Mouse (Mus musculus): Measurements from ENCODE around the gene Ak4. TPM values are rescaled to one million over a fixed set of nuclear protein-coding genes. Genes with fewer than 3 reads are reported as not detected.
A peak's percentile ranks its signal among the peaks of the same experiment; 100 is the strongest.
"Not testable (repeated sequence)": the region's sequence is repeated elsewhere in the genome, so short reads cannot be mapped to it uniquely, and the experiment has no call there.

Gene Ak4
- total RNA-seq, 2 experiments from 2014 or later = 1.1 to 1.9 TPM

- intact Hi-C loops (cut with DNase I) = no loop called here
- DNase-seq = no peak
Observed at GRCm38 (mm10) chr4:101419911-101420880, 1.1 kb downstream of the Ak4 start.

DNA sequence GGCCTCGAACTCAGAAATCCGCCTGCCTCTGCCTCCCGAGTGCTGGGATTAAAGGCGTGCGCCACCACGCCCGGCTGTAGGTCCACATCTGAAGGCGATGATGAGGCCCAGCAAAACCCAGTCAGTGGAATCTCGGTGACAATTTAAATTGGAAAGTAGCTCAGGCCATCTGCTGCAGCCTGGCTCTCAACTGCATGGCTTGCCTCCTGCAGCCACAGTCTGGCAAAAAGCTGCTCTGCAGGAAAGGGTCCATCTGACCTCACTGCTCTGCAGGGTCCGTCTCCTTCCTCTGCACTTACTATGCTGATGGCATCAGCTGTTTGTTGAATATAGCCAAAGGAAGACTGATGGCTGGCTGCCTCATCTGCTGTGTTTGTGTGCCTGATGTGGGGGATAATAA, 3.9 kb downstream of the Ak4 start:
- no peak for DNase-seq
- intact Hi-C loops (cut with DNase I) = no loop called here

- intact Hi-C loops (cut with DNase I) = no loop called here
- no peak for DNase-seq
Observed at GRCm38 (mm10) chr4:101423571-101423970, 4.5 kb downstream of the Ak4 start.

- DNase-seq = no peak
- intact Hi-C loops (cut with DNase I) = no loop called here
Observed at GRCm38 (mm10) chr4:101424495-101424894, 5.4 kb downstream of the Ak4 start.

DNA sequence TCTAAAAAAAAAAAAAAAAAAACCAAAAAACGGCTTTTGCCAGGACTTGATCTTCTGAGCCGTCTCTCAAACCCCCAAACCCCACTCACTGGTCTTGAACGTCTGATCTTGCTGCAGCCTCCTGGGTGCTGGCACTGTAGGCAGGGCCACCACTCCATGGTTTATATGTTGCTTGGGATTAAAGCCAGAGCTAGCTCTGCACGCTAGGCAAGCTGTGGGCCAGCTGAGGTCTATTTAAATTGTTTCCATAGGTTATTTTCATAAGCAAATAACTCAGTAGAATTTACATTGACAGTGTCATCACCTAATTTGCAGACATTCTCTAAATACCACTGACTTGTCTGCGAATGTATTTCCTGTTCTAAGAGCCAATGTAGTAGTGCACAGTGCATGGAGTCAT, 6.0 kb downstream of the Ak4 start:
- intact Hi-C loops (cut with DNase I) = no loop called here
- DNase-seq = no peak

DNA sequence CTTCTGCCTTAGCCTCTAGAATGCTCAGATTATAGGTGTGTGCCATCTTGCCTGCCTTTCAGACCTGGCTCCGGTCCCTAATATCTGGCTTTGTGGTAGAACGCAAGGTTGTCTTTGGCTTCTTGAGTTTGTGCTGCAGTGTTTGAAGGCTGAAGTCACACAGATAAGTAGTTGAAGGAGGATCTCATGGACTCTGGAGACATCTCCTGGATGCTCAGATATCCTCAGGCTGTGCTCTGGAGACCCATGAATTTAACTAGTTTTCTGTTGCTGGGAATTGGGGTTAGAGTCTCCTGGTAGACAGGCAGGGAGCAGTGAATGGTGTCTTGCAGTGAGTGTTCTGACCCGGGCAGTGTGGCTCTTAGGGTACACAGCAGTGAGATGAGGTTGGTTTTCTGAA, 6.6 kb downstream of the Ak4 start:
- intact Hi-C loops (cut with DNase I) = no loop called here
- no peak for DNase-seq

- no peak for DNase-seq
- intact Hi-C loops (cut with DNase I) = no loop called here
Observed at GRCm38 (mm10) chr4:101426566-101426965, 7.5 kb downstream of the Ak4 start.

- no peak for DNase-seq
- intact Hi-C loops (cut with DNase I) = no loop called here
Observed at GRCm38 (mm10) chr4:101427886-101428680, 9.0 kb downstream of the Ak4 start.

DNA sequence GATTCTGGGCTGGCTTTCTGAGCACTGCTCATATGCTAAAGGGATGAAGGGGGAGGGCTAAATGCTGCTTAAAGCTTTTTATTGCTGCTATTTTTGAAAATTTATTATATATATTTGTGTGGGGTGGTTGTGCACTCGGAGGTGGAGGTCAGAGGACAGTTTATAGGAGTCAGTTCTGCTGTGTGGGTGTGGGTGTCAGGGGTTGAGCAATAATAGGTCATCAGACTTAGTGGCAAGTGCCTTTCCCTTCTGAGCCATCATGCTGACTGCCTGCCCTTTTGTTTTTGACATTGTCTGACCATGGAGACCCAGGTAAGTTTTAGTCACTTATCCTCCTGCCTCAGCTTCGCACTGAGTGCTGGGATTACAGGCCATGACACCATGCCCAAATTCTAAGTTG, 10.0 kb downstream of the Ak4 start:
- intact Hi-C loops (cut with DNase I) = no loop called here
- no peak for DNase-seq

DNA sequence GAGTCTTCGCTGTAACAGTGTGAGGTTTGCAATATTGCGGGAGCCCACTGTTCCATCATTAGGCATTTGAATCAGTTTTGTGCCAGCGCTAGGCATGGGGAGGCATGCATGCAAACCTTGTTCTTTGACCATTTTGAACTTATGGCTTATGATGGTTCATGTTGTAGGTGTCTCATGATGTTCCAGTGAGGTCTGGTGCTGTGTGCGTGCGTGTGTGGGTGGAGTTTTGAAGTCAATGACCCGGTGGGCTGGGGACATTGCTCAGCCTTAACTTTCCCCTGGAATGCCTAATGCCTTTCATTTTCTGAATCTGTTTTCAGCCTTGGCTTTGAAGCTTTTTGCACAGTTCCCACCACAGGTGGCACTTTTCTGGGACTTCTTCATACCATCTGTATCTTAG, 10.9 kb downstream of the Ak4 start:
- no peak for DNase-seq
- intact Hi-C loops (cut with DNase I) = no loop called here

DNA sequence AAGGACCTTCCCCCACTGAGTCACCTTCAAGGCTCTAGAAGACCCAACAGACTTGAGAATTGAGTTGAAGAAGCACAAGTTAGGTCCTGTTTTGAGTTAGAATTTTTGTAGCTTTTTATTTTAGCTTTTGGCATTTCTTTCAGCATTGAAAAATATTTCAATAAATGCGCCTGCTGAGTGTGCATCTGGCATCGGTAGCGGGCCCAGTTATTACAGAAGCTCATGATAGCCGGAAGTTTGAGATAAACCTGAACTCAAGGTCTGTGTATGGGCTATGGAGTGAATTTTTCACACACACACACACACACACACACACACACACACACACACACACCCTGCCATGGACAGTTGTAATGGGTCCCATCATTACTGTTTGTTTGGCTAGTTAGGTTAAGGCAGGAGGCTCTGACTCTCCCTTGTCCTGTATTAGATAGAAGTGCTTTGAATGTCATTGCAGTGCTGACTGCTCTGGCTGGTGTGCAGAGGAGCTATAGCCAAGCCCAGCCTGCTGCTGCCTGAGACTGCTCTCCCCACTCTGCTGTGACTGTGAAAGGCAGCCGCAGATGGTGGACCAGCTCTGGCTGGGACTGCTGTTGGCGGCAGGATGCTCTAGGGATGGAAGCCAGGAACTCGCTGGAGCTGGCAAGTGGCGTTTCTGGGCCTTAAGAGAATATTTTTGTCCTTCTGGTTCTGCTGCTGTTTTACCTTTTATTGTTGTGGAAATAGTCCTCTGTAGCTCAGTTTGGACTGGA, 17.9 kb downstream of the Ak4 start:
- peak; percentile 68 to 78 for DNase-seq
- intact Hi-C loops (cut with DNase I) = no loop called here

- DNase-seq = no peak
- intact Hi-C loops (cut with DNase I) = no loop called here
Observed at GRCm38 (mm10) chr4:101438271-101438670, 19.2 kb downstream of the Ak4 start.

GRCm38 (mm10) chr4:101439738-101440389, 20.8 kb downstream of the Ak4 start:
- intact Hi-C loops (cut with DNase I) = no loop called here
- no peak for DNase-seq

GRCm38 (mm10) chr4:101442791-101443190, 23.7 kb downstream of the Ak4 start:
- intact Hi-C loops (cut with DNase I) = no loop called here

DNA sequence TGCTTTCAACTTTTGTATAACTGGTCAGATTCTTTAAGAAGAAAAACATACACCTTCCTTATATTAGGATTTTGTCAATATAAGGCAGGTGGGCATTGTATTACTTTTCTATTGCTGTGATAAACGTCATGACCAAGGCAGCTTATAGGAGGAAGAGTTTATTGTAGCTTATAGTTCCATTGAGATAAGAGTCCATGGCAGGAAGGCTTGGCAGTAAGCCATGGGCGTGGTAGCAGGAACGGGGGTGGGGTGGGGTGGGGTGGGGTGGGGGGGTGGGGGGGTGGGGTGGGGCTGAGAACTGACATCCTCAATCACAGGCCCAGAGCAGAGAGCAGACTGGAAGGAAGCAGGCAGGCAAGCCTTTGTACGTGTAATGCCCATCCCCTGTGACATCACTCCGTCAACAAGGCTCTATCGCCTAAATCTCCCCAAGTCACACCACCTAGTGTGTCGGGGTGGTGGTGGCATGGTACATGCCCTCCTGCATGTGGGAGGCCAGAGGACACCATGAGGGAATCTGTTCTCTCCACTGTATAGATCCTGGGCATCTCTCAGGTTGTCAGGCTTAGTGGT, 24.4 kb downstream of the Ak4 start:
- intact Hi-C loops (cut with DNase I) = no loop called here
- DNase-seq = no peak

More at GRCm38 (mm10) chr4:101442791-101443190, 23.7 kb downstream of the Ak4 start:
- no peak for DNase-seq

DNA sequence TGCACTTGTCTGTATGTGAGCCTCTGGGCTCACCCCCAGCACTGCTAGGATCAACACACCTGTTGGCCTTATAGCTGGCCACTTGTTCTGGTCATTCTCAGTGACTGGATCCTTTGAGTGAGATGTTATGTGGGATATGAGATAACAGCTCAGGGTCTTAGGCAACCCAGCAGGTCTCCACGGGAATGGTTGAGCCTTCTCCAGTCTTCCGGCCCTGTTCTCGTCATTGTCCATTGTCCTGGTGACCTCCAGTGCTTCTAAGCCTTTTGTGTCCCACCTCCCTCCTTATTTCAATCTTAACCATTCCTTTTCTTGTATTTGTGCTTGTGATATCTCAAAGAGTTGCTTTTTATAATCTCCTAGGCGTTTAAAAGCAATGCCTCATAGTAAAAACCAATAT, 26.6 kb downstream of the Ak4 start:
- no peak for DNase-seq
- intact Hi-C loops (cut with DNase I) = no loop called here

GRCm38 (mm10) chr4:101446606-101447005, 27.5 kb downstream of the Ak4 start:
- DNase-seq; intact Hi-C loops (cut with DNase I): not testable (repeated sequence)

DNA sequence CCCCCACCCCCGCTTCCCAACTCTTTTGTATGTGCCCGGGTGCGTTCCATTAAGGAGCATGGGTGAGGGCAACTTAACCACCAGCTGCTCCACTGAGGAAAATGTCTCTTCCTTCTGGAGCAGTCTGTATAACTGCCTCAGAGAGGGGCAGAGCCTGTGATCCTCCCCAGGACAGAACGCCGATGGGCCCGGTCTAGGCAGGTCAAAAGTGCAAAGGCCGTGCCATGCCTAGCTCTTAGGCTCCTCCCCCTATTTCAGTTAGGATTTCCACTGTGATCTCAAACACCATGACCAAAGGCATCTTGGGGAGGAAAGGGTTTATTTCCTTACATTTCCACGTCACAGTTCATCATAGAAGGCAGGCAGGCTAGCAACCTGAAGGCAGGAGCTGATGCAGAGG, 29.6 kb downstream of the Ak4 start:
- intact Hi-C loops (cut with DNase I) = no loop called here
- DNase-seq = no peak

DNA sequence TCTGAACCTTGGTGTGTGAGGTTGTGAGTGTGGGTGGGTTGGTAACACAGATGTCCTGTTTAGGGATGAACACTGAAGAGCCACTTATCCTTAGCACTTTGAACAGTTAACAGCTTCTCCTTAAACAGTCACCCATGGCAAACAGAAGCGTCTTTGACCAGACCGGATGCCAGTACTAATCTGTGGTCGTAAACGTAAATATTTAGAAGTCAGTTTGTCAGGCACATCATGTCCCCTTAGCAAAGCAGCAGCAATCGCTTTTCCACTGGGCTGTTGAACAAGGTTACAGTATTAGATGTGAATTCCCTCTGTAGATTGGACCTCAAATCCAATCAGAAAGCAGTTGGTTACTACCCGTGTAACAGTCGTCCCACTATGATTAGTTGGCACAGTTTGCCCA, 30.3 kb downstream of the Ak4 start:
- intact Hi-C loops (cut with DNase I) = no loop called here
- no peak for DNase-seq
